Mouse (Mus musculus): ENCODE measurements at regions not wholly inside any gene's neighbourhood (a gene's known extent, or its start where the extent isn't known, plus 50 kb on each side); places are given as distances from the start of the nearest gene placed in this dataset.
"Not testable (repeated sequence)": the region's sequence is repeated elsewhere in the genome, so short reads cannot be mapped to it uniquely, and the experiment has no call there.

GRCm38 (mm10) chr14:46596696-46597359 is 163.5 kb upstream of the Cdkn3 start:
- in situ Hi-C loops (cut with MboI, MseI) = loop anchor here (10.0 kb wide), 1 partner anchor 912 kb away; no protein-coding TSS in a partner anchor

- in situ Hi-C loops (cut with MboI, MseI) = loop anchor here (10.0 kb wide), 1 partner anchor 909 kb away; no protein-coding TSS in a partner anchor
Observed at GRCm38 (mm10) chr14:46594151-46594550, 166.2 kb upstream of the Cdkn3 start.

GRCm38 (mm10) chr14:46591753-46592359 is 168.5 kb upstream of the Cdkn3 start:
- in situ Hi-C loops (cut with MboI, MseI) = loop anchor here (10.0 kb wide), 1 partner anchor 907 kb away; no protein-coding TSS in a partner anchor

- in situ Hi-C loops (cut with MboI, MseI) = loop anchor here (10.0 kb wide), 1 partner anchor 906 kb away; no protein-coding TSS in a partner anchor
Observed at GRCm38 (mm10) chr14:46591211-46591610, 169.1 kb upstream of the Cdkn3 start.

GRCm38 (mm10) chr14:46586093-46586492 is 174.2 kb upstream of the Cdkn3 start:
- in situ Hi-C loops (cut with MboI, MseI) = no loop called here

GRCm38 (mm10) chr14:46578051-46579000 is 182.0 kb upstream of the Cdkn3 start:
- in situ Hi-C loops (cut with MboI, MseI) = no loop called here

GRCm38 (mm10) chr14:46575889-46576288 is 184.5 kb upstream of the Cdkn3 start:
- in situ Hi-C loops (cut with MboI, MseI) = no loop called here

GRCm38 (mm10) chr14:46575414-46575813 is 184.9 kb upstream of the Cdkn3 start:
- in situ Hi-C loops (cut with MboI, MseI) = no loop called here

GRCm38 (mm10) chr14:46573401-46573800 is 182.9 kb upstream of the Bmp4 start:
- in situ Hi-C loops (cut with MboI, MseI) = no loop called here

- in situ Hi-C loops (cut with MboI, MseI) = not testable (repeated sequence)
Observed at GRCm38 (mm10) chr14:46572972-46573371, 182.5 kb upstream of the Bmp4 start.

- in situ Hi-C loops (cut with MboI, MseI) = no loop called here
Observed at GRCm38 (mm10) chr14:46571841-46572240, 181.4 kb upstream of the Bmp4 start.

- in situ Hi-C loops (cut with MboI, MseI) = no loop called here
Observed at GRCm38 (mm10) chr14:46569273-46569672, 178.8 kb upstream of the Bmp4 start.

GRCm38 (mm10) chr14:46567411-46567780 is 176.9 kb upstream of the Bmp4 start:
- in situ Hi-C loops (cut with MboI, MseI) = no loop called here

- in situ Hi-C loops (cut with MboI, MseI) = no loop called here
Observed at GRCm38 (mm10) chr14:46566681-46567410, 176.4 kb upstream of the Bmp4 start.

- in situ Hi-C loops (cut with MboI, MseI) = no loop called here
Observed at GRCm38 (mm10) chr14:46564998-46565397, 174.5 kb upstream of the Bmp4 start.

GRCm38 (mm10) chr14:46562016-46562415 is 171.5 kb upstream of the Bmp4 start:
- in situ Hi-C loops (cut with MboI, MseI) = no loop called here

- in situ Hi-C loops (cut with MboI, MseI) = no loop called here
Observed at GRCm38 (mm10) chr14:46553239-46553638, 162.8 kb upstream of the Bmp4 start.

- in situ Hi-C loops (cut with MboI, MseI) = no loop called here
Observed at GRCm38 (mm10) chr14:46546146-46546545, 155.7 kb upstream of the Bmp4 start.

- in situ Hi-C loops (cut with MboI, MseI) = loop anchor here (5.0 kb wide), 1 partner anchor 512 kb away; no protein-coding TSS in a partner anchor
Observed at GRCm38 (mm10) chr14:46539466-46540187, 149.2 kb upstream of the Bmp4 start.

- in situ Hi-C loops (cut with MboI, MseI) = loop anchor here (5.0 kb wide), 1 partner anchor 509 kb away; no protein-coding TSS in a partner anchor
Observed at GRCm38 (mm10) chr14:46536002-46536762, 145.7 kb upstream of the Bmp4 start.

Measured in T-helper 2 cell (primary cell).